Mouse (Mus musculus): ENCODE data around the gene 4931440F15Rik.
"Not testable (repeated sequence)": the region's sequence is repeated elsewhere in the genome, so short reads cannot be mapped to it uniquely, and the experiment has no call there.

DNA sequence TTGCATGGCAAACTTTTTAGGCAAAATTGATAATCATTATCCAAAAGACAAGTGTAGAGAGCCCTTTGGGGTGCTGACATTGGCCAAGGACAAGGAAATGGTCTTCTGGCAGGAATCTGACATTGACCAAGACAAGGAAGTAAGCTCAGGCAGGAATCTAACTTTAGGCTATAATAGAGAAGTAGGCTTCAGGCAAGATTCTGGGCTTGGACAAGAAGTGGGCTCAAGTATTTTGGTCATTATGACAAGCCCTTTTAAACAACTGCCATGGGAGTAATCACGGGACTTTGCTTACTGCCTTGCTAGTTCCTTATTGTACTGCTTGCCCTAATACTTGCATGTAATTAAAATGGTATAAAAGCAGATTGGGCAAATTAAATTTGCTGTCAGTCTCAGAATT, 49.3 kb upstream of the 4931440F15Rik start:
- not testable (repeated sequence) for TF ChIP-seq CTCF (IDR thresholded peaks at IDR 0.05; ENCODE audit: insufficient read depth, low read length); POLR2A (IDR thresholded peaks at IDR 0.05; ENCODE audit: borderline replicate concordance, extremely low read depth, low read depth, low read length)
